Mouse (Mus musculus) lung, embryonic 14.5 days (tissue): ENCODE measurements around the gene Ostm1. TPM values are rescaled to one million over a fixed set of nuclear protein-coding genes. Genes with fewer than 3 reads are reported as not detected.
A peak's percentile ranks its signal among the peaks of the same experiment; 100 is the strongest.

Experiments used
- ATAC-seq: fragments of 200-750 bp; cut with Nextera tagmentation; 2 replicates; pipeline ENCODE4 v1.8.0; 2017; ENCODE audit warnings: mild to moderate bottlenecking, moderate TSS enrichment, moderate library complexity; ENCODE audit not compliant: insufficient read depth
- DNase-seq: peaks from one replicate; pipeline ENCODE4 v3.0.0-alpha.2; 2015
- H3K27ac ChIP-seq: fragments of 300-500 bp; sonication (generic); 2 replicates; pipeline ENCODE4 v1.5.1; 2014; ENCODE audit warnings: low read depth, mild to moderate bottlenecking, moderate library complexity
- H3K27me3 ChIP-seq: fragments of 300-500 bp; sonication (generic); 2 replicates; pipeline ENCODE4 v1.6.1; 2014; ENCODE audit warnings: low read length, control low read depth; ENCODE audit not compliant: insufficient read depth
- H3K36me3 ChIP-seq: fragments of 300-500 bp; sonication (generic); 2 replicates; pipeline ENCODE4 v1.6.1; 2014; ENCODE audit warnings: control low read depth; ENCODE audit not compliant: insufficient read depth
- H3K4me1 ChIP-seq: fragments of 300-500 bp; sonication (generic); 2 replicates; pipeline ENCODE4 v1.6.1; 2014; ENCODE audit warnings: antibody characterized with exemption, control low read depth; ENCODE audit not compliant: insufficient read depth
- H3K4me2 ChIP-seq: fragments of 300-500 bp; sonication (generic); 2 replicates; pipeline ENCODE4 v1.6.1; 2014; ENCODE audit warnings: mild to moderate bottlenecking
- H3K4me3 ChIP-seq: fragments of 300-500 bp; sonication (generic); 2 replicates; pipeline ENCODE4 v1.5.1; 2014; ENCODE audit warnings: low read depth, low read length
- H3K9ac ChIP-seq: fragments of 300-500 bp; sonication (generic); 2 replicates; pipeline ENCODE4 v1.6.1; 2014
- H3K9me3 ChIP-seq: fragments of 300-500 bp; sonication (generic); 2 replicates; pipeline ENCODE4 v1.6.1; 2016; ENCODE audit warnings: low read depth, low read length, control low read depth
- CTCF ChIP-seq: IDR thresholded peaks from 2 replicates; pipeline ENCODE4 v1.5.1; 2016; ENCODE audit warnings: antibody characterized with exemption, low read depth
- WGBS: fragments of 180-500 bp; shearing (Covaris S2); extraction: QIAGEN DNeasy Blood & Tissue Kit; methylation state at CpG from one replicate; pipeline ENCODE4 v1.1.7; 2014; 5-methylcytosine and 5-hydroxymethylcytosine counted together
- polyA plus RNA-seq: library from polyadenylated mRNA; unstranded; fragments of >200 nt; fragmentation: Nextera tagmentation; extraction: Ambion mirVana; gene quantifications from 2 replicates; pipeline ENCODE4 v1.2.1, GENCODE M21; 2014

Gene Ostm1
- polyA plus RNA-seq, 1 experiment from 2014 or later = 10.7 TPM

DNA sequence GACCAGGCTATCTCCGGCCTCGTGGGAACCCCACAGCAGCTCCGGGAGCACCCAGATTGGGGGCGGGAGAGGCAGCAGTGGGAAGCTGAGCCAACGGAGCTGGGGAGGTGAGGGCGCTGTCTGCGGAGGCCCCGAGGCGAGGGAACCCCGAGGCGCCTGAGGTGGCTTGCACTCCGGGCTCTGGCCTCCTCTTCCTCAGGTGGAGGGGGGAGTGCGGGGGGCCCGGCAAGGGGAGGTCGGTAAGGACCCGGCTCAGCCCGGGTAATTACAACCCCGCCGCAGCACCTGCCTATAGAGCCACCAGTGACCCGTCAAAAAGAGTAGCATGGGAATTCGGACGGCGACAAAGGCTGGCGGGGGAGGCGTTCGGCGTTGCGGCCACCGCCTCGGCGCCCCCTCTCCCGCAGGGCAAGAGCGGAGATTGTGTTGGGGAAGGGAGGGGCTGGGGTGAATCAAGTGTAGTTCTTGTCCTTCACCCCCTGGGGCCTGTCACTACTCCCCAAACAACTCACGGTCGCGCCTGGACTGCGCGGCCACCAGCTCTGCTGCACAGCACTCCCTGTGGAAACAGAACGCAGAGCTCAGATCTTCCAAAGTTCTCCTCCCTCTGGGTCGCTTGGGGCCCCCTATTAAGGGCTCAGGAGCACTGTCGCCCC lies 4.0 kb upstream of the Ostm1 start:
- peak; percentile 26 for DNase-seq
- H3K4me2 ChIP-seq = 0 out of 2 replicates have a peak overlapping the region, but pooled peaks have one; percentile 4
- no peak overlapping the region for H3K4me3 ChIP-seq
- no peak overlapping the region for H3K27ac ChIP-seq
- H3K27me3 ChIP-seq = peaks cover 96% of the 10 kb centered on the region
- no peak for TF ChIP-seq CTCF
- no peaks in the 10 kb centered on the region for H3K4me1 ChIP-seq
- WGBS = under 1% methylated on average over 39 of the region's 41 CpGs
- ATAC-seq = no peak
- no peaks in the 10 kb centered on the region for H3K36me3 ChIP-seq
- H3K9ac ChIP-seq = no peak overlapping the region
- H3K9me3 ChIP-seq = no peaks in the 10 kb centered on the region

GRCm38 (mm10) chr10:42580131-42580950 lies 3.3 kb upstream of the Ostm1 start:
- ATAC-seq = no peak
- H3K27me3 ChIP-seq = peaks cover 96% of the 10 kb centered on the region
- H3K4me2 ChIP-seq = no peak overlapping the region
- no peak overlapping the region for H3K27ac ChIP-seq
- peak; percentile 8 for DNase-seq
- 1% methylated on average over 29 of the region's 29 CpGs for WGBS
- no peak overlapping the region for H3K4me3 ChIP-seq
- no peak for TF ChIP-seq CTCF
- H3K9ac ChIP-seq = no peak overlapping the region
- no peaks in the 10 kb centered on the region for H3K36me3 ChIP-seq
- H3K4me1 ChIP-seq = no peaks in the 10 kb centered on the region
- no peaks in the 10 kb centered on the region for H3K9me3 ChIP-seq

DNA sequence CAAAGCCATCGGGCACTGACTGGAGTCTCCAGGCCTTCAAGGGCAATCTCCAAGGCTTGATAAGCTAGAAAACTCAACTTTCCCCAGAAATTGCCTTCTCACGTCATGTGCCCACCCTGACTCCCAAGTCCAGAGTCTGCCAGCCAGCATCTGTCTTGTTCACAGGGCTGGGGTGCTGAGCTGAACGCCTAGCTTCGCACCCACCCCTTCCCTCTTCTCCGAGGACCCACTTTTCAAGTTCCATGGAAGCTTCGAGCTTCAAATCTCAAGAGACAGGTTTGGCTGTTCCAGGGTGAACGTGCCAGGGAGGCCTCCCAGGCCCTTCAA lies 2.7 kb upstream of the Ostm1 start:
- no peak overlapping the region for H3K4me3 ChIP-seq
- 5% methylated on average over 7 of the region's 7 CpGs for WGBS
- H3K27me3 ChIP-seq = peaks cover 96% of the 10 kb centered on the region
- no peaks in the 10 kb centered on the region for H3K4me1 ChIP-seq
- TF ChIP-seq CTCF = no peak
- H3K9me3 ChIP-seq = no peaks in the 10 kb centered on the region
- ATAC-seq = no peak
- peak; percentile 5 for DNase-seq
- no peak overlapping the region for H3K4me2 ChIP-seq
- no peak overlapping the region for H3K9ac ChIP-seq
- H3K36me3 ChIP-seq = no peaks in the 10 kb centered on the region
- no peak overlapping the region for H3K27ac ChIP-seq

- Histone ChIP-seq H3K9ac (no peak overlapping the region), H3K36me3 (no peaks in the 10 kb centered on the region), H3K4me3 (no peak overlapping the region; the same call in 1 of the 2 replicates), H3K4me2 (0 out of 2 replicates have a peak overlapping the region, but pooled peaks have one; percentile 12), H3K27ac (no peak overlapping the region), H3K4me1 (no peaks in the 10 kb centered on the region), H3K27me3 (peaks cover 99% of the 10 kb centered on the region), H3K9me3 (no peaks in the 10 kb centered on the region)
- 2% methylated on average over 45 of the region's 45 CpGs for WGBS
- no peak; the same call in 1 of the 2 replicates for ATAC-seq
- DNase-seq = peak; percentile 59
- TF ChIP-seq CTCF = no peak
Observed at GRCm38 (mm10) chr10:42581694-42582565, 1.7 kb upstream of the Ostm1 start.

GRCm38 (mm10) chr10:42582566-42583110 lies 984 bp upstream of the Ostm1 start:
- Histone ChIP-seq H3K9ac (no peak overlapping the region), H3K4me2 (0 out of 2 replicates have a peak overlapping the region, but pooled peaks have one; percentile 3), H3K27ac (no peak overlapping the region), H3K4me3 (peak overlapping the region; percentile 9; the same call in 1 of the 2 replicates), H3K36me3 (no peaks in the 10 kb centered on the region), H3K9me3 (no peaks in the 10 kb centered on the region), H3K4me1 (no peaks in the 10 kb centered on the region), H3K27me3 (peaks cover 99% of the 10 kb centered on the region)
- ATAC-seq = no peak
- under 1% methylated on average over 44 of the region's 44 CpGs for WGBS
- TF ChIP-seq CTCF = no peak
- DNase-seq = no peak

DNA sequence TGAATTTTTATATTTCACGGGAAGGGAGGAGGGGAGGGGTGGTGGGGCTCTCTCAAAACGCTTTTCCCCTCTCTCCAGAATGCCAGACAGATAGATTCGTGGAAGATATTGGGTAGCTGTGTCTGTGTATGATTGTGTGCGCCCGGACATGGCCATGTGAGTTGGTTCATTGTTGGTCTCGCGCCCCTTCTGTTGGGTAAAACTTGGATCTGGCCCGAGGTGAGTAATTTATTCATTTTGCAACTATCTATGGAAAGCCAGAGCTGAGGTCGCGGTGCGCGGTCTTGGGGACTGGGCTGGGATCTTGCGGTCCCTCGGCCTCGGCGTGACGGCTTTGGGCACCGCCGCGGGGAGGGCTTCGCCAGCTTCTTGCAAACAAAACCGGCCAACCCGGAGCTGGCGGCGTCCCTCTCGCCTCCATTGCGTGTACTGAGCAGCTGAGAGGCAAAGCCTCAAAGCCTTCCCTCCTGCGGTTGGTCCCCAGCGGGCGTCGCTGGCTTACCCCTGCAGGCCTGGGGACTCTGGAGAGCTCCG lies 347 bp downstream of the Ostm1 start:
- WGBS = 1% methylated on average over 32 of the region's 32 CpGs
- Histone ChIP-seq H3K27ac (no peak overlapping the region), H3K4me3 (peak overlapping the region; percentile 10), H3K9ac (no peak overlapping the region), H3K36me3 (no peaks in the 10 kb centered on the region), H3K4me1 (no peaks in the 10 kb centered on the region), H3K4me2 (peak overlapping the region; percentile 47), H3K9me3 (no peaks in the 10 kb centered on the region), H3K27me3 (peaks cover 98% of the 10 kb centered on the region)
- DNase-seq (peak; percentile 21), ATAC-seq (no peak)
- no peak for TF ChIP-seq CTCF
